Mouse (Mus musculus) E14TG2a.4 (cell line): ENCODE results near the gene Rnf111.
"Not testable (repeated sequence)": the region's sequence is repeated elsewhere in the genome, so short reads cannot be mapped to it uniquely, and the experiment has no call there.

Experiments used
- CTCF ChIP-seq: conservative IDR thresholded peaks from 2 replicates; pipeline ENCODE4 v1.5.1; 2014; ENCODE audit warnings: low read length
- NANOG ChIP-seq: IDR thresholded peaks from 2 replicates; pipeline ENCODE4 v1.6.1; 2014; ENCODE audit warnings: borderline replicate concordance, low read length, mixed read lengths
- POU5F1 ChIP-seq: IDR thresholded peaks from 2 replicates; pipeline ENCODE4 v1.6.1; 2014; ENCODE audit warnings: low read length, borderline replicate concordance

GRCm38 (mm10) chr9:70552233-70552632 is 48.7 kb upstream of the Rnf111 start:
- not testable (repeated sequence) for TF ChIP-seq POU5F1, NANOG
- TF ChIP-seq CTCF, result 0 out of 2 replicates have a peak, but pooled peaks have one; percentile 19
